Mouse (Mus musculus): ENCODE data around the gene Ncor2.

Ncor2 gene

DNA sequence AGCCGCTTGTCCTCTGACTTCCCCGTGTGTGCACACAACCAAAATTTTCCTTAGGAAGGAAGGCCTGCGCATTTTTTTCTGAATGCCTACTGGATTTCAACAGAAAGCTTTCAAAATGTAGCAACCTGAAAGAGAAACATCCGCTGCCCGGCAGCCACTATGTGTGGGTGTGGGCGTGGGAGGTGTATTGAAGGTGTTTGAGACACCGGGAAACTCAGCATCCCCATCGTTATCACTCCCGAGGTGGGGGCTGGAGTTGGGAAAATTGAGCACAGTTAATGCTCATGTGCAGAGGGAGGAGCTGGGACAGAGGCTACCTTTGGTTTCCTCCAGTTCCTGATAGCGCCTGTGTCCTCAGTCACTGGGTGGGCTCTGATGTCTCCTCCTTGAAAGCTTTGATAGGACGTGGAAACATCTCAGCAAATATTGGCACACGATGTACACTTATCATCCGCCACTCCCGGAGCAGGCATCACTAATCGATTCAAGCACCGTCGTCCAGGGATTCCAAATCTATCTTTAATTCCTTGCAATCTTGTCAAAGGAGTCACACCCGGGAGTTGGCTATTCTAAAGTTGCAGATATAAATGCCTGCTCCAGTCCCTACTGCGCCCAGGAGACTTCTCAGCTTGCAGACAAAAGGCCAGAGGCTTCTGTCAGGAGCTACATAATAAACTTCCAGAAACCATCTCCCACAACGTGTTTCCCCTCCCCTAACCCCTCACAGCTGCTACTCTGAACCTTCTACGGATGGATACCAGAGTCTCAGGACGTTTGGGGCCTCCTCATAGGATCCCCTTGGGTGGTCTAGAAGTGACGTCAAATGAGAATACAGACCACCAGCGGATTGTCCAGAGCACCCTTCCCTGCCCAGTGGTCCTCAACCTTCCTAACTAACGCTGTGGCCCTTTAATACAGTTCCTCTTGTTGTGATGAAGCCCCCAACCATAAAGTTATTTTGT is 14.7 kb upstream of the Ncor2 start:
- in situ Hi-C loops (cut with MboI; ENCODE audit: low sequenced_read_pairs): no loop called here

- in situ Hi-C loops (cut with MboI; ENCODE audit: low sequenced_read_pairs): no loop called here
These were observed 12.6 kb upstream of the Ncor2 start for GRCm38 (mm10) chr5:125191608-125192007.

DNA sequence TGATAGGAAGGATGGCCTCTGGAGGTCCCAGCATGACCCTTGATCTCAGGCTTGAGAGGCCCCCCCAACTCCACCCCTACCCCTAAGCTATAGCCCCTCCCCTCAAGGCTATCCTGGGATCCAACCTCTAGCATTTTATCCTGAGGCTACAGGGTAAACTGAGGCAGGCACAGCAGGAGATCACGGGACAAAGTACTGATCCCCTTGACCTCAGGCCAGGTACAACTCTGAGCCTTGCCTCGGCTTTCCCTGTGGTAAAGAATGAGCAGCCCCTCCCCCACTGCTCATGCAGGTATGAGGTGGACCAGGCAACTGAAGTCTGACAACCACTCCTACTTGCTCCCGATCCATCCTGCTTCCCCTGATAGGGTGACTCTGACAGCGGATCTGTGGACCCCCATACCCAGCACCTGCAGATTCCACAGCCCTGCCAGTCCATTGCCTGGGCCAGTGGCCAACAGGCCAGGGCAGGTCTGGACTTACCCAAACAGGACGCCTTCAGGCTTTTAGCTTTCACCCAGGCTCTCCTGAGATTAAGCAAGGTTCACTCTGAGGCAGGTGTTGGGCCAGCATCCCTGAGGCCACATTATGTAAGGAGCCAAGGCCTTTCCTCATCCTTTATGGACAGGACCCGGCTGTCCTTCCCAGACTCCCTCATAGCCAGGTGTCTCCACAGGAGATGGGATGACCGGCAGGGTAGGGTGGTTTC is 11.2 kb upstream of the Ncor2 start:
- in situ Hi-C loops (cut with MboI; ENCODE audit: low sequenced_read_pairs): no loop called here

- in situ Hi-C loops (cut with MboI; ENCODE audit: low sequenced_read_pairs): no loop called here
These were observed 10.6 kb upstream of the Ncor2 start for GRCm38 (mm10) chr5:125189625-125190024.

- in situ Hi-C loops (cut with MboI; ENCODE audit: low sequenced_read_pairs): no loop called here
These were observed 10.0 kb upstream of the Ncor2 start for GRCm38 (mm10) chr5:125188812-125189598.

- in situ Hi-C loops (cut with MboI; ENCODE audit: low sequenced_read_pairs): no loop called here
These were observed 5.8 kb upstream of the Ncor2 start for GRCm38 (mm10) chr5:125184826-125185225.

DNA sequence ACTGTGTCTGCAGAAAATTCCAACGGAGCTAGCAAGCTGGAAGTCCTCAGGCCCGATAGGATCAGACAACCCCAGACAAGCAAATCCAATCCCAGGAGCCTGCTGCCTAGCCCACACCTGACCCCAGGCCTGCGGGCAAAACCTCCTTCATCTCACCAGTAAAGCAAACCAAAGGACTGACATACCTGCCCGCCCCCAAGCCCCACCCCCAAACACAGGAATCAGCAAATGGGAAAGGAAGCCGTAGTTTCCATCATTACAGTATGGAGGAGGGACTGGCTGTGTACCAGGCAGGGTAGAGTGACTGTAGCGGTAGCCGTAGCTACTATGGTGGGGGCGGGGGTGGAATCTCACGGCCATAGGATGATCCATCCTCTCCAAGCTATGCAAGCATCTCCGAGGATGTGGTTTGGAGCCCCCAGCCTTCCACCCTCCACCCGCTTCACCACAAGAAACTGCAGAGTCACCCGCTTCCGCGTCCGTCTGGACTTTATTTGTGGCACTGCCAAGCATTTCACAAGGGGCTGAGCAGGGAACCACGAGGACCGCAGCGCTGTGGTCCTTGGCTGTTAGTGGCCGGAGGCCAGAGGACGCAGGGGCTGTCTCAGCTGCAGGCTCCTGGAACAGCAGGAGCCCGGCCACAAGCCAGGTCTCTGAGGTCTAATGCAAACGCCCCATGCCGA is 4.4 kb upstream of the Ncor2 start:
- in situ Hi-C loops (cut with MboI; ENCODE audit: low sequenced_read_pairs): no loop called here

DNA sequence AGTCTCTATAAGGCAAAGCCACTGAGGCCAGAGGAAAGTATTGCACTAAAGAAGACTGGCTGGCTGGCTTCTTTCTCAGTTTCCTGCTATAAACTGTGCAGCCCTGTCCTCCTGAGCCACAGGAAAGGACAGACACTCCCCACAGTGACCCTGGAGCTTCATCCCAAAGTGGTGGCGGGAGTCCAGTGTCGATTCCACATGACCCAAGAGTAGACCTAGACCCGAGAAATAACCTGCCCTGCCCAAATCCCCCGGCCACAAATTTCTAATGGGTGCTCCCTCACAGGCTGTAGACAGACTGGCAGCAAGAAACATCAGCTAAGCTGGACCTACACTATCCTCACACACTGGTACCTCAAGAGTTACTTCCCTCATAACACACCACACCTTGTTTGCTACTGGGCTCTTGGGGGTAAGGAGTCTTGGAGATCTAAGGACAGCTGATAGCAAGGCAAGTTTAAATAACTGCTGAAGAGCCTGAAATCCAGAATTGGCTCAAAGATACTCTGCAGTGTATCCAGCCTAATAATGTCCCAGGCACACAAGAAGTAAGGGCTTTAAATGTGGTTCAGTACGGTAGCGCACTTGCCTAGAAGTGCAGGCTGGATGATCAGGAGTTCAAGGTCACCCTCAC is 1.7 kb upstream of the Ncor2 start:
- in situ Hi-C loops (cut with MboI; ENCODE audit: low sequenced_read_pairs): no loop called here

GRCm38 (mm10) chr5:125179735-125180629 is 963 bp upstream of the Ncor2 start:
- in situ Hi-C loops (cut with MboI; ENCODE audit: low sequenced_read_pairs): no loop called here

GRCm38 (mm10) chr5:125178171-125179006 is 630 bp downstream of the Ncor2 start:
- in situ Hi-C loops (cut with MboI; ENCODE audit: low sequenced_read_pairs): no loop called here

DNA sequence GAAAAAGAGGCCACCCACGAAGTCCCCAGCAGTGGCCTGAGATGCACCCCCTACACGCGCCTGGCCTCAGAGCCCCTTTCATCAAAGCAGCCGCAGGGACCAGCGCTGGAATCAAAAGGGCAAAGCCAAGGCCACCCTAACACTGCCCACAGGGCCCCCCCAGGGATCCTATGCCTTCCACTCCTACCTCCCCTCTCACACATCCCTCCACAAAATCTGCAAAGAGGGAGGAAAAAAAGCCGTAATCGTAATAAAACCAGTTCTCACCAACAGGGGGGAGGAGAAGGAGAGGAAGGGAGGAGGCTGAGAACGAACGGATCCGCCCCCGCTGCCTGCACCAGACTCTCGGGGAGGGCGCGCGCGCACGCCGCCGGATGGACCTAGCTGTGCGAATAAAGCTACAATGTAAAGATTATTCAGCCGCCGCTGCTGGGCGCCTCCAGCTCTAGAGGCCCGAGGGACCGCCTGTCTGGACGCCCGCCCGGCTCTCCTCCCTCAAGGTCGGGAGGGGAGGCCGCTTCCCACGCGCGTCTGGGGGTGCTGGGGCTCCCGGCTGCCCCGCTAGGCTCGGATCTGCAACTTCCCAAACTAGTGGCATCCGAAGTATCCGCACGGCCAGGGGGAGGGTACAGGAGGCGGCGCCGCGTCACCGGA is 1.4 kb downstream of the Ncor2 start:
- in situ Hi-C loops (cut with MboI; ENCODE audit: low sequenced_read_pairs): no loop called here

- in situ Hi-C loops (cut with MboI; ENCODE audit: low sequenced_read_pairs): no loop called here
These were observed 2.2 kb downstream of the Ncor2 start for GRCm38 (mm10) chr5:125176864-125177263.

GRCm38 (mm10) chr5:125176370-125176766 is 2.7 kb downstream of the Ncor2 start:
- in situ Hi-C loops (cut with MboI; ENCODE audit: low sequenced_read_pairs): no loop called here

GRCm38 (mm10) chr5:125175673-125176369 is 3.2 kb downstream of the Ncor2 start:
- in situ Hi-C loops (cut with MboI; ENCODE audit: low sequenced_read_pairs): no loop called here

GRCm38 (mm10) chr5:125174726-125175672 is 4.0 kb downstream of the Ncor2 start:
- in situ Hi-C loops (cut with MboI; ENCODE audit: low sequenced_read_pairs): no loop called here

DNA sequence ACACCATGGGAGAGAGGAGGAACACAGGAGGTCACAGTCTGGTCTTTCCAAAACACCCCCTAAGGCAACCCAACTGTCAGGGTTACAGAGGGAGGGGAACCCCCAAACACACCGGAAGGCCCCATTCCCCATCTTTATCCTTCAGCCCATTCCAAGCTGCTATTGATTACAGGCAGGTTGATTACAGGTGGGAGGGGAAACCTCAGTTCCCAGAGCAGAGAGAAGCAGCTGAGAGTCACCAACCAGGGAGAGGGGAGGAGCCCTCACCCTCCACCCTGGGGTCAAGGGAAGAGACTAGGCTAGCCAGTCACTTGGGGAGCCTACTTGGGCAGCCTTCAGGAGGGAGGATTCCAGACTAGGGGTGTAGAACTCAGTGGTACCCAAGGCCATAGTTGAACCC is 5.2 kb downstream of the Ncor2 start:
- in situ Hi-C loops (cut with MboI; ENCODE audit: low sequenced_read_pairs): no loop called here
